In genomic region chr6:51211418-51211817, GRCm38 (mm10) we compare ENCODE assay signal across 8 mouse cellular contexts.
DNase-seq lines count a peak whose midpoint lies in the region; ATAC-seq and TF ChIP-seq lines count a peak whose summit lies in the region.

No protein-coding gene starts in this region.

- peaks cover 16% of the 10 kb centered on the region for H3K27me3 ChIP-seq in liver, postnatal 0 days (ENCODE audit: insufficient read depth, low read length)
- H3K27me3 ChIP-seq in liver, embryonic 11.5 days (replicated peaks; ENCODE audit: control insufficient read depth, insufficient read depth, low read length), result peaks cover 13% of the 10 kb centered on the region
- H3K27me3 ChIP-seq in embryonic facial prominence, embryonic 12.5 days, result peaks cover 15% of the 10 kb centered on the region

- H3K9ac ChIP-seq in liver, postnatal 0 days (replicated peaks), result no peak overlapping the region
- no peak overlapping the region for H3K9ac ChIP-seq in liver, embryonic 11.5 days (ENCODE audit: low read depth, low read length)
- H3K9ac ChIP-seq in embryonic facial prominence, embryonic 12.5 days, result no peak overlapping the region

- no peak overlapping the region for H3K27ac ChIP-seq in liver, postnatal 0 days (ENCODE audit: low read depth)
- H3K27ac ChIP-seq in liver, embryonic 11.5 days (ENCODE audit: low read depth, low read length), result no peak overlapping the region
- no peak overlapping the region for H3K27ac ChIP-seq in embryonic facial prominence, embryonic 12.5 days

- H3K4me1 ChIP-seq in liver, postnatal 0 days (ENCODE audit: insufficient read depth), result 0 out of 2 replicates have a peak, but pooled peaks cover 3% of the 10 kb centered on the region
- H3K4me1 ChIP-seq in liver, embryonic 11.5 days (replicated peaks; ENCODE audit: control insufficient read depth, insufficient read depth, low read length), result peaks cover 4% of the 10 kb centered on the region; the same call in 1 of the 2 replicates
- H3K4me1 ChIP-seq in embryonic facial prominence, embryonic 12.5 days, result peaks cover 16% of the 10 kb centered on the region

- no peak for TF ChIP-seq EP300 in liver, postnatal 0 days (IDR thresholded peaks at IDR 0.05; ENCODE audit: low read depth)

- 26% methylated on average over 7 of the region's 7 CpGs for WGBS in liver, postnatal 0 days (ENCODE audit: insufficient replicate concordance)
- 18% methylated on average over 7 of the region's 7 CpGs for WGBS in liver, embryonic 11.5 days
- 25% methylated on average over 7 of the region's 7 CpGs for WGBS in embryonic facial prominence, embryonic 12.5 days

- H3K36me3 ChIP-seq in liver, postnatal 0 days (replicated peaks; ENCODE audit: insufficient read depth, low read length), result no peaks in the 10 kb centered on the region
- no peaks in the 10 kb centered on the region for H3K36me3 ChIP-seq in liver, embryonic 11.5 days (ENCODE audit: control insufficient read depth, insufficient read depth, low read length)
- no peaks in the 10 kb centered on the region for H3K36me3 ChIP-seq in embryonic facial prominence, embryonic 12.5 days

- no peak overlapping the region for H3K4me3 ChIP-seq in liver, postnatal 0 days (ENCODE audit: low read depth, low read length)
- H3K4me3 ChIP-seq in liver, embryonic 11.5 days (ENCODE audit: low read depth, low read length), result no peak overlapping the region
- H3K4me3 ChIP-seq in embryonic facial prominence, embryonic 12.5 days, result no peak overlapping the region

- H3K9me3 ChIP-seq in liver, postnatal 0 days (ENCODE audit: low read length), result no peaks in the 10 kb centered on the region
- no peaks in the 10 kb centered on the region for H3K9me3 ChIP-seq in liver, embryonic 11.5 days (ENCODE audit: control insufficient read depth, low read length)
- no peaks in the 10 kb centered on the region for H3K9me3 ChIP-seq in embryonic facial prominence, embryonic 12.5 days

- no peak for ATAC-seq in liver, postnatal 0 days
- no peak for ATAC-seq in liver, embryonic 11.5 days (replicated peaks; ENCODE audit: low FRiP score)
- ATAC-seq in embryonic facial prominence, embryonic 12.5 days (ENCODE audit: insufficient number of reproducible peaks, insufficient read depth, low FRiP score, low TSS enrichment), result no peak
- ATAC-seq in monocyte, adult 5-6 weeks (replicated peaks; ENCODE audit: insufficient number of reproducible peaks, low FRiP score, low TSS enrichment, poor library complexity, severe bottlenecking), result no peak

- no peak overlapping the region for H3K4me2 ChIP-seq in liver, postnatal 0 days (ENCODE audit: low read depth, low read length)
- no peak overlapping the region for H3K4me2 ChIP-seq in liver, embryonic 11.5 days
- H3K4me2 ChIP-seq in embryonic facial prominence, embryonic 12.5 days (replicated peaks), result 0 out of 2 replicates have a peak overlapping the region, but pooled peaks have one; percentile 16

- peak; percentile 37 for DNase-seq in adrenal gland, postnatal 10 days
- no peak for DNase-seq in adrenal gland, postnatal 4 days (ENCODE audit: low spot score in 2 of 2)
- DNase-seq in liver, postnatal 0 days, result no peak
- DNase-seq in liver, embryonic 11.5 days (ENCODE audit: low spot score), result no peak
- peak; percentile 17 for DNase-seq in lung, postnatal 14 days
- no peak for DNase-seq in ovary, postnatal 10 days (ENCODE audit: low spot score)

- TF ChIP-seq CTCF in liver, postnatal 0 days (IDR thresholded peaks at IDR 0.05; ENCODE audit: low read depth), result 0 out of 2 replicates have a peak, but pooled peaks have one; percentile 12

Comparison
In these comparisons a context has a peak if more than half of its experiments do, and no peak if none do; other contexts are left out.
1. DNase-seq: peak in adrenal gland, postnatal 10 days (single experiment) and lung, postnatal 14 days (single experiment); none in adrenal gland, postnatal 4 days (0 of 2), liver, postnatal 0 days (single experiment), liver, embryonic 11.5 days (single experiment) and ovary, postnatal 10 days (single experiment).